ENCODE assay signal across 16 mouse cellular contexts in genomic region chr13:30245573-30245972, GRCm38 (mm10).
"Had no signal": no experiment of that assay in that cellular context is flagged by ENCODE, and none has a peak within 500 bp of the region (broad histone marks: within the 10 kb centered on the region; RNA-seq: fewer than 3 reads in every experiment).

No protein-coding gene starts in this region.

- DNase-seq: kidney, adult 2 months; kidney, postnatal 25 days; layer of hippocampus, postnatal 36 days; liver, postnatal 0 days; midbrain, embryonic 14.5 days; thymus, adult 18-20 months; thymus, postnatal 36 days had no signal

- H3K9me3 ChIP-seq: megakaryocyte, embryonic 14.5 days; midbrain, embryonic 10.5 days had no signal

- H3K4me1 ChIP-seq: megakaryocyte, embryonic 14.5 days had no signal

- H3K9ac ChIP-seq: liver, embryonic 14.5 days; liver, postnatal 0 days had no signal

- H3K27ac ChIP-seq: kidney, postnatal 0 days; layer of hippocampus, adult 2 months; left cerebral cortex, adult 2 months; liver, embryonic 14.5 days; midbrain, embryonic 10.5 days had no signal

- H3K4me3 ChIP-seq: layer of hippocampus, adult 2 months; left cerebral cortex, adult 2 months; megakaryocyte, embryonic 14.5 days; midbrain, embryonic 10.5 days had no signal

- ATAC-seq: inflammation-experienced regulatory T-cells, adult 6 months; intestine, postnatal 0 days; liver, postnatal 0 days had no signal

- H3K36me3 ChIP-seq: midbrain, embryonic 10.5 days had no signal

- H3K27me3 ChIP-seq: megakaryocyte, embryonic 14.5 days had no signal

- H3K4me2 ChIP-seq: liver, embryonic 11.5 days had no signal
